Mouse (Mus musculus) kidney, adult 2 months (tissue): ENCODE measurements at regions not wholly inside any gene's neighbourhood (a gene's known extent, or its start where the extent isn't known, plus 50 kb on each side); places are given as distances from the start of the nearest gene placed in this dataset.
A peak's percentile ranks its signal among the peaks of the same experiment; 100 is the strongest.

Experiments
- DNase-seq: peaks from one replicate; pipeline ENCODE4 v3.0.0; 2021
- H3K27ac ChIP-seq: fragments of 200-500 bp; 2 replicates; pipeline ENCODE4 v1.5.1; 2012; ENCODE audit warnings: low read depth, low read length, control low read depth, inconsistent platforms; ENCODE audit not compliant: insufficient read depth
- H3K27me3 ChIP-seq: fragments of 200-500 bp; replicated peaks from 2 replicates; pipeline ENCODE4 v1.6.1; 2012; ENCODE audit warnings: mild to moderate bottlenecking, moderate library complexity, low read length, inconsistent platforms; ENCODE audit not compliant: control insufficient read depth, insufficient read depth
- H3K36me3 ChIP-seq: fragments of 200-500 bp; 2 replicates; pipeline ENCODE4 v1.6.1; 2012; ENCODE audit warnings: mild to moderate bottlenecking, moderate library complexity, low read length, inconsistent platforms; ENCODE audit not compliant: control insufficient read depth, insufficient read depth
- H3K4me1 ChIP-seq: fragments of 200-500 bp; 2 replicates; pipeline ENCODE4 v1.6.1; 2011; ENCODE audit warnings: low read length; ENCODE audit not compliant: control insufficient read depth, insufficient read depth
- H3K4me3 ChIP-seq: fragments of 200-500 bp; 2 replicates; pipeline ENCODE4 v1.5.1; 2011; ENCODE audit warnings: mild to moderate bottlenecking, low read depth, low read length, control low read depth; ENCODE audit not compliant: insufficient read depth
- CTCF ChIP-seq: fragments of 200-500 bp; conservative IDR thresholded peaks from 2 replicates; pipeline ENCODE4 v1.5.1; 2011; ENCODE audit warnings: low read depth, mild to moderate bottlenecking, control low read depth, low read length, moderate library complexity, mixed read lengths; ENCODE audit not compliant: insufficient read depth, insufficient read length
- POLR2A ChIP-seq: fragments of 200-500 bp; IDR thresholded peaks from one replicate; pipeline ENCODE4 v1.6.1; 2011; ENCODE audit warnings: low read depth, low read length, control low read depth
- WGBS: fragments of 180-500 bp; shearing (Covaris S2); methylation state at CpG from one replicate; pipeline ENCODE4 v1.1.7; 2018; 5-methylcytosine and 5-hydroxymethylcytosine counted together

- Histone ChIP-seq H3K36me3 (no peaks in the 10 kb centered on the region), H3K4me1 (no peaks in the 10 kb centered on the region), H3K27ac (no peak overlapping the region), H3K27me3 (no peaks in the 10 kb centered on the region; the same call in 1 of the 2 replicates), H3K4me3 (no peak overlapping the region)
- TF ChIP-seq CTCF (no peak), POLR2A (no peak)
- no peak for DNase-seq
- WGBS, result 63% methylated on average over 11 of the region's 11 CpGs
Observed at GRCm38 (mm10) chr7:66544352-66545053, 117.2 kb upstream of the Aldh1a3 start.

GRCm38 (mm10) chr7:66532596-66532995 lies 105.3 kb upstream of the Aldh1a3 start:
- 81% methylated on average over 6 of the region's 6 CpGs for WGBS
- Histone ChIP-seq H3K4me1 (no peaks in the 10 kb centered on the region), H3K36me3 (no peaks in the 10 kb centered on the region), H3K27ac (no peak overlapping the region), H3K27me3 (no peaks in the 10 kb centered on the region), H3K4me3 (no peak overlapping the region)
- TF ChIP-seq POLR2A, result no peak
- no peak for TF ChIP-seq CTCF
- no peak for DNase-seq

DNA sequence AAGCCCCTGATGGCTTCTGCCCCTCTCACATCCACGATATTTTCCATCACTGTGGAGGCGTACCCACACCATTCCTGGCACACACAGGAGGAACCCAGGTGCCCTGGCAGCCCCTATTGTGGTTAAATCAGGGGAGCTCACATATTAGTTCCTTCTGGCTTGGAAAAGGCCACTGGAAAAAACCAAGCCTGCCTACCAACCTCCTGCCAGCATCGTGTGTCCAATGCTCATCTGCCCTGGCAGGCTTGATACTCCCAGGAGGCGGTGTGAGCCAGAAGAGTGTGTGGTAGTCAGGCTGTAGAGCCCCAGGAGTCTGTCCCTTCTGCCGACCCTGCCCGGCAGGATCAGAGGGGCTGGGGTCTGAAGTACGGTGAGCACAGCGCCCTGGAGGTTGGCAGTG lies 104.7 kb upstream of the Aldh1a3 start:
- Histone ChIP-seq H3K4me3 (no peak overlapping the region), H3K27ac (no peak overlapping the region), H3K27me3 (no peaks in the 10 kb centered on the region), H3K36me3 (no peaks in the 10 kb centered on the region), H3K4me1 (no peaks in the 10 kb centered on the region)
- no peak for DNase-seq
- TF ChIP-seq CTCF (no peak), POLR2A (no peak)
- WGBS, result 87% methylated on average over 8 of the region's 8 CpGs

GRCm38 (mm10) chr7:66531111-66531510 lies 103.8 kb upstream of the Aldh1a3 start:
- H3K4me1 ChIP-seq, result no peaks in the 10 kb centered on the region
- TF ChIP-seq CTCF, result no peak
- TF ChIP-seq POLR2A, result no peak
- no peaks in the 10 kb centered on the region for H3K36me3 ChIP-seq
- no peak overlapping the region for H3K27ac ChIP-seq
- H3K27me3 ChIP-seq, result no peaks in the 10 kb centered on the region
- H3K4me3 ChIP-seq, result no peak overlapping the region
- no peak for DNase-seq
- 47% methylated on average over 7 of the region's 7 CpGs for WGBS

GRCm38 (mm10) chr7:66528881-66529280 lies 101.6 kb upstream of the Aldh1a3 start:
- Histone ChIP-seq H3K36me3 (no peaks in the 10 kb centered on the region), H3K4me1 (no peaks in the 10 kb centered on the region), H3K27me3 (no peaks in the 10 kb centered on the region), H3K27ac (no peak overlapping the region), H3K4me3 (no peak overlapping the region)
- WGBS, result 63% methylated on average over 4 of the region's 4 CpGs
- no peak for TF ChIP-seq POLR2A
- TF ChIP-seq CTCF, result no peak
- peak; percentile 5 for DNase-seq

DNA sequence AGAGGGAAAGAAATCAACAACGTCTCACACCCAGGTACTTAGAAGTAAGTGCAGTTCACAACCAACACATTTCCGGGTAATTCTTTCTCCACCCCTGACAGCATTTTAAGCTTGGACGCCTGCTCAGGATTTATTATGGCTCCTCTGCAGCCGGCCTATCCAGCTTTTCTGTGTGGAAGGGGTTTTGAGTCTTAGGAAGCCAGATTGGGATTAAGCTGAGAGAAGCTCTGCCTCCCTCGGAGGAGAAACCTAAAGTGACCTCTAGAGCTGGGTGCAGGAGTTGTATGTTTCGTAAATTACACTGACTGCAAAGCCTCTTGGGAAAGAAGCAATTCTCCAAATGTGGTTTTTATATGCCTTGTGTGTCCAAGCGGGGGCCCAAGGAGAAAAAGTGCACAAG lies 96.6 kb upstream of the Aldh1a3 start:
- WGBS, result 33% methylated on average over 7 of the region's 7 CpGs
- Histone ChIP-seq H3K27me3 (no peaks in the 10 kb centered on the region), H3K4me1 (no peaks in the 10 kb centered on the region), H3K27ac (no peak overlapping the region), H3K36me3 (no peaks in the 10 kb centered on the region), H3K4me3 (no peak overlapping the region)
- no peak for DNase-seq
- no peak for TF ChIP-seq POLR2A
- TF ChIP-seq CTCF, result no peak

DNA sequence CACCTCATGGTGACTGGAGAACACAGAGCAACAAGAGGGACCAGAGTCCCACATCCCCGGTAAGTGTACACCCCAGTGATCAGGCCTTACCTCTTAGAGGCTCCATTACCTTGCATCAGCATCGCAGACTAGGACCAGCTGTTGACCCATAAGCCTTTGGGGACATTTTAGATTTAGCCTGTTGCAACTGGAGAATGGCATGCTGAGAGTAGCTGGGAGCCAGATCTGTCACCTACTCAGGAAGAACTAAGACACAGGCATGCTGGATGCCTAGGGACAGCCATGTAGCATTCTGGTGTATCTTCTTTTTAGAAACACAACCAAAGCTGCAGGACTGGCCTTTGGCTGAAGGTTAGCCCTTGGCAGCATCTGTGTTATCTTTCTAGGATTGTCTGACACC lies 94.2 kb upstream of the Aldh1a3 start:
- Histone ChIP-seq H3K36me3 (no peaks in the 10 kb centered on the region), H3K27me3 (no peaks in the 10 kb centered on the region), H3K4me3 (no peak overlapping the region), H3K27ac (no peak overlapping the region), H3K4me1 (no peaks in the 10 kb centered on the region)
- TF ChIP-seq POLR2A (no peak), CTCF (no peak)
- DNase-seq, result no peak
- 87% methylated on average over 2 of the region's 2 CpGs for WGBS
